Mouse (Mus musculus): ENCODE measurements around the gene Phlpp2. TPM values are rescaled to one million over a fixed set of nuclear protein-coding genes. Genes with fewer than 3 reads are reported as not detected.

The Phlpp2 gene
- total RNA-seq, 2 experiments from 2014 or later = 8.8 to 12.6 TPM

DNA sequence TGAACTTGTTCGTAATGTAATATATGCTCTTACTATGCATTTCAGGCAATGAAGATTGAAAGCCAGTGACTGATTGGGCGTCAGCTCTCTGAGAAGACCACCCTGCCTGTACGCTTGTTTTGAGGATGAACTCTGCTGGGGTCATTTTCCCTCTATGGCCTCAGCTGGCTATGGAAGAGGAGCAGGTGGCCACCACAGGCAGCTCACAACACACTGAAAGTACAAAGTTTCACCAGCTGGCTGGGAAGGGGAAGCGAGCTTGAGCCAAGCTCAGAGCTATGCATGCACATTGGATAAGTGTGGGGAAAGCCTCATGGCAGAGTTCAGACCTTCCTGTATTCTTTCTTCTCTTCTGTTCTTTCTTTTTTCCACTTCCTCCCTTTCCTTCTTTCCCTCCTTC, 90.8 kb downstream of the Phlpp2 start:
- ATAC-seq (replicated peaks; ENCODE audit: poor library complexity, severe bottlenecking) = no peak

DNA sequence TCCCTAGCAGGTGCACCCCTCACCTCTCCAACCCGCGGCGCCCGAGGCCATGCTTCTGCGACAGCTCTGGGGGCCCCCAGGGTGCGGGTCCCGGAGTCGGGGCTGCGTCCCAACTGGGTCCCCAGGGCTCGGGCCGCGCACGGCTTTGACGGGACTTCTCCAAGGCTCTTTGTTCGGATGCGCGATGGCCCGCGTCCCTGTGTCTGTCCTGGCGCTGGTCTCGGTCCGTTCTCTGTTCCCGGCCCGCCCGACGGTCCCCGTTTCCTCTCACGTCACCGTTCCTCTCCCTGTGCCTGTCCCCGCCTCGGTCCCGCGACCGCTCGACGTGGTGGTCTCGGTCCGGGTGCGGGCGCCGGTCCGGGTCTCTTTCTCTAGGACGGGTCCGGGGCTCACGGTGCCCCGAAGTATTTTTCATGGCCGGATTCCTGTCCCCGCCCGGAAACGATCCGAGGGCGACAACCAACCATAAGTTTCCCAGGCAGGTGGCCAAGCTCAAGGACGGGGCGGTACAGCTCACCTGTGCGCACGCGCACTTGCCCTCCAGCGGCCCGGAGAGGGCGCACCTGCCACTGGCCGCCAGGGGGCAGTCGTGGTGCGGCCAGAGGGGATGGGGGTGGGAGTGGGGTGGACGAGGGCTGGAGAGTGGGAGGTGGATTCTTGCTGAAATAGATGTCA, 93.5 kb downstream of the Phlpp2 start, which contains the start of gene Marveld3:
Gene Marveld3, minus strand, starts transcription at position 511 of the 675 bp plus-strand sequence.
- peak; percentile 73 for ATAC-seq (replicated peaks; ENCODE audit: poor library complexity, severe bottlenecking)

DNA sequence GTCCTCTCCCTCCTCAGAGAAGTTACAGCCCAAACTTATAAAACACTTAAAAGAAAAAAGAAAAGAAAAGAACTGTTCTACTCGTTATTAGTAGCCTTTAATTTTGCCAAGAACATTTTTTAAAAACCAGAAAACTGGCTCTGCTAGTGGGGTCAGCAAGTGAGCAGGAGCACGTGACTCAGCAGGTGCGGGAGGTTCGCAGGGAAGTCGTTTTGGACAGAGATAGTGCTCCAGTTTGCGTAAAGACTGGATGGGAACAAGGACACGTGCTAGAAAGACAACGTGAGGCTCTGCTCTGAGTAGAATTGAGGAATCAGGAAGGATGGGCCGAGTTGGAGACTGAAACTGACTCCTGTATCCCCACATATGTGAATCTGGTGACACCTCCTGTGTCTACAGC, 94.6 kb downstream of the Phlpp2 start:
- no peak for ATAC-seq (replicated peaks; ENCODE audit: poor library complexity, severe bottlenecking)

DNA sequence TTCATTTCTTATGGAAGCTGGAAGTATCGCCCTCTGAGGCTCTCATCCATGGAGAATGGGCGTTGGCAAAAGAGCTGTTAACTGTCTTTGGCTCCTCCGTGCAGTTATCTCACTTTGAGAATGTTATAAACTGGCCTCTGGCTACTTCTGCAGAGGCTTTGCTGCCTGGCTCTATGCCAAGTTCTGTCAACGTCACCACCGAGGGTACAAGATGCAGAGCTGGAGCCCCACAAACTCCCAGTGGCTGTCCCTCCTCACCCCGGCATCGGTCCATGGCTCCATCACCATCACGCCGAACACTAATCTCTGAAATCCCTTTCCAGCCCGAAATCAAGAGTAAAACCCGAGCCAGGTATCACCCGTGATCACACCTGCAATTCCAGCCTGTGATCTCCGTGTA, 95.1 kb downstream of the Phlpp2 start:
- ATAC-seq (replicated peaks; ENCODE audit: poor library complexity, severe bottlenecking) = no peak

DNA sequence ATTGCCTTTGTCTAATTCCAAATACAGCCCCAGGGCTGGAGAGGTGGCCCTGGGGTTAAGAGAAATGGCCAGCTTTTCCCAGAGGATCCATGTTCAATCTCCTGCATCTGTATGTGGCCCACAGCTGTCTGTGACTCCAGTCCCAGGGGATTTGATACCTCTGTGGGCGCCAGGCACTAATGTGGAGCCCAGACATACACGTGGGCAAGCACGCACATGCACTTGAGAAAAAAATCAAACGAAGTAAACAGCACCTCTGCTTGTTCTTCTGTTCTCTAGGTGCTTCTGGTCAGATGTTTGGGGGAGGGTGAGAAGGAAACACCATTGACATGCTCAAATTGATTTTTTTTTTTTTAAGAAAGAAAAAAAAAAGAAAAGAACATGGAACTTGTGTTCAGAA, 95.8 kb downstream of the Phlpp2 start:
- no peak for ATAC-seq (replicated peaks; ENCODE audit: poor library complexity, severe bottlenecking)

DNA sequence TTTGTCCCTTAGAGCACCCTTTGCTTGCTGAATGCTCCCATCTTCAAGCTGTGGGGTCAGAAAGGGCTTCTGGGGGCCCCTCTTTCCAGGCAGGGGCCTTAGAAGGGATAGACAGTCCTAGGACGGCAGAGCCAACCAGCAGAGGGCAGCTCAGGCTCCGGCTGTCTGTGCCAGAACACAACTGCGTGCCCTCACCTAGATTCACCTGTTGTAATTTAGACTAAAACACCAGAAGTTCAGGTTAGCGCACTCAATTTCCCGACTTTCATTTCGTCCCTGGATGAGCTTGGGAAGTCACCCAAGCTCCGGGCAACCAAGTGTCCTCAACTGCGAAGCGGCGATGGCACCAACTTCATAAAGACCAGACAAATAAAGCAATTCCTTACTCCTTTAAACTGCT, 100.5 kb downstream of the Phlpp2 start:
- no peak for ATAC-seq (replicated peaks; ENCODE audit: poor library complexity, severe bottlenecking)

DNA sequence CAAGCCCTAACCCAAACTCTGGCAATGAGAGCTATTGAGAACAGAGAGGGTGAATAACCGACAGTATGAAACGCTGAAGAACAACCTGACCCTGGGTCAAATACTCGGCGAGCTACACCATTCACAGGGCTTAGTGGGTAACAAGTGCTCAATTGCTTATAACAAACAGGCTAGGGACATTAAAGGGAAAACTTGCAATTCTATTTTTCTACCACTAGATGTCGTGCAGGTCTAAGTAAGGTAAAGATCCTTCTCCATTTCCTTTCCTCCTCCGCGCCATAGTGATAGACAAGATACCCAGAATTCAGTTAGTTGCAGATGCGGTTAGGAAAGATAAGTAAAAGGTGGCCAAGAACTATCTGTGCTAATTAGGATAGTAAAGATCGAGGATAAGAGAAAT, 102.0 kb downstream of the Phlpp2 start:
- peak; percentile 76 for ATAC-seq (replicated peaks; ENCODE audit: poor library complexity, severe bottlenecking)

DNA sequence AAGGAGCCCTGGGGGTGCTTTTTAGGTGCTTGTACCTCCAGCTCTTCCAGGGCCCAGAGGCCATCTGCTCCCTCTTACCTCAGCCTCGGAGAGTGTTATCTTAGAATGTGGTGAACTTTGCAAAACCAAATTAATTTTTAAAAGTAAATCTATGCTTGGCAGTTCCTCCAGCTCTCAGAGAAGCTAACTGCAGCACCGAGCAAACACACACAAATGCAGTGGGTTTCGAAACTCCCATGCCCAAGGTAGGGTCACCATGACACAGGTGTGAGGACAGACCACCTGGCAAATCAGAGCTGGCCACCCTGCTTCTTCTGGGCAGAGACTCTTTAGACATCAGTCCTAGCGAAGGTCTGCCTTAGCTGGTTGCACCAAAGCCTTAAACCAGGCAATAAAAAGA, 104.6 kb downstream of the Phlpp2 start:
- ATAC-seq (replicated peaks; ENCODE audit: poor library complexity, severe bottlenecking) = no peak

DNA sequence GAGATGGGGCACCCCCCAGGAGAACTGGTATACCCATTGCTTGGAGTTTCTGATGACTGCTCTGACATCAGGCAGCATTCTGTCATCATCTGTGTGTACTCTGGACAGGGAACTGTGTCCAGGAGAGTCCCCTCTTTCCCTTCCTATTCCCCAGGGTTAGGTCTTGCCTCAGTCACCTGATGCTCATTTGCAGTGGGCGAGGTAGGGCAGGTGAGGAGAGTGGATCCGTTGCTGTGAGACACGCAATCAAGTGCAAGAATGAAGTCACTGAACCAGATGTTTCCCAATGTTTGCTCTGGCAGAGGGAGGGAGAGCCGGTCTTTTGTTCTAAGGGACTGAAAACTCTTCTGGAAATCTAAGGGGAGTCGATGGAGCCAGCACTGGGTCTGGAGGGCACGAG, 111.0 kb downstream of the Phlpp2 start:
- no peak for ATAC-seq (replicated peaks; ENCODE audit: poor library complexity, severe bottlenecking)

DNA sequence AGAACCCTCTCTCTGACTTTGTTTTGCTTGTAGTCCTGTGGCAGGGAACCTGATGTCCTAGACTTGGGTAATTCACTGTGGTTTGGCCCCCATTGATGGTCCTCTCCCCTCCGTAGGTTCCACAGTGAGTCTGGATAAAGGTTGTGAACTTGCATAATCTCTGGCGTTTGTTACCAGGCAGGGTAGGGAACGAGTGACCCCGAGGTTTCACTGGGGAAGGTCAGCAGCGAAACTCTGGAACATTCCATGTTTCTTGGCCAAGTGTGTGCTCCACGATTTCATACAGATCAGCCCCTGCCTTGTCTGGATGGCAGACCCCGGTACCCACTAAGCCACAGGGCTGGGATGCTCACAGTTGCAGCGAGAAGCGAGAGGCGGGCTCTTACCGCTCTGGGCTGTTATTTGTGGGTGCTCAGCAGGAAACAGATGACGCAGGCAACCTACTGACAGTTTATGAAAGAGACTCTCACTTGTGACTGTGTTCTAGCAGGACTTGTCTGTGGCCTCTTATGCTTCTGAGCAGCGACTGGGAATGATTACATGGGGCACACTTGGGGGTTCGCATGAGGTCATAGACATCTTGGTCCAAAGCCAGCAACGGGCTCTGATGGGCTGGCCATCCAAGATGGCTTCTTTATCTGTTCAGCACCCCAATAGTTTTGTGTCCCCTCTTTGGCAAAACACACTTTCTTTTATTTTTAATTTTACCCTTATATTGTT, 114.2 kb downstream of the Phlpp2 start:
- no peak for ATAC-seq (replicated peaks; ENCODE audit: poor library complexity, severe bottlenecking)

DNA sequence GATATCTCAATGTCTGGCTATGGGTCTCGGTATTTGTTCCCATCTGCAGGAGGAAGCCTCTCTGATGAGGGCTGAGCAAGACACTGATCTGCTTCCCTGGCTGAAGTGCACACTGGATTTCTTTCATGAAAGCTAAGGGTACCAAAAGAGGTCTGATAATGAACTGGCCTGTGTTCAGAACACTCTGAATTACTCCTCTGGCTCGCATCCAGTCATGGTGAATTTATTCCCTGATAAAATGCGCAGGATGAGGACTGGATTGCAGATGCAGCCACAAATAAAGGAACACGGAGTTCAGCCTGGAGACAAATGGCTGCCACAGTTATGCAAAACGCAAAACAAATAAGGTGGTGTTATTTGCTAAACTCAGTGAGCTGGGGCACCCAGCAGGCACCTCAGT, 115.6 kb downstream of the Phlpp2 start:
- no peak for ATAC-seq (replicated peaks; ENCODE audit: poor library complexity, severe bottlenecking)

DNA sequence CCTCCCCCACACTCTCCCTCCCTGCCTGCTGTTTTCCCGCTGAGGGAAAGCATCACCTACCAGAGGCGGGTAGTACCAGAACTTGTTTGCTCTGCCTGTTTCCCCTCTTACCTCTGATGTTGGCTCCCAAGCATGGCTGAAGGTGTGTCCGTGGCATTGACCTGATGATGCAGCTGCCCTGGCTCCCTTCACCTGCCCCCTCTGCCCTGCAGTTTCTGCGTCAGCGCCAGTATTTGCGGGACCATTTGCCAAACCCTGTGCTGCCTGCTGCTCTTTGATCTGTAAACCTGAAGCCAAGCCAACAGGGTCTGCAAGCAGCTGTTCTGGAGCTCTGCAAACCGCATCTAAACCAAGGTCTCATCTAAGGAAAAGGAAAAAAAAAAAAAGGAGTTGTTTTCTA, 118.0 kb downstream of the Phlpp2 start:
- no peak for ATAC-seq (replicated peaks; ENCODE audit: poor library complexity, severe bottlenecking)

DNA sequence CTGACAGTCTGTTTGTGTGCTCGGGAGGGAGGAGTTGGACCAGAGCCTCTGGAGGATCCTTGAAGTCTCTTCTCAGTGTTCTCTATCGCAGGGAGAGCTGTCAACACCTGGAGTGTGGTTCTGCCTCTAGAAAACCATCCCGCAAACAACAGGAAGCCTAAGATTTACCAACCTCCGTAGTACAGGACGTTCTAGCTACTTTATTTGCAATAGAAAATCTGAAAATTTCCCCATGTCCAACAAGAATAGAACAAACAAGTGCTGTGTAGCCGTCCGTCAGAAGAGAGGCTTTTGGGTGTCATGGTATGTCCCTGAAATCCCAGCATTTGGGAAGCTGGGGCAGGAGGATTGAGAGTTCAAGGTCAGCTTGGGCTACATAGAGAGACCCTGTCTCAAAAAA, 119.4 kb downstream of the Phlpp2 start:
- no peak for ATAC-seq (replicated peaks; ENCODE audit: poor library complexity, severe bottlenecking)

DNA sequence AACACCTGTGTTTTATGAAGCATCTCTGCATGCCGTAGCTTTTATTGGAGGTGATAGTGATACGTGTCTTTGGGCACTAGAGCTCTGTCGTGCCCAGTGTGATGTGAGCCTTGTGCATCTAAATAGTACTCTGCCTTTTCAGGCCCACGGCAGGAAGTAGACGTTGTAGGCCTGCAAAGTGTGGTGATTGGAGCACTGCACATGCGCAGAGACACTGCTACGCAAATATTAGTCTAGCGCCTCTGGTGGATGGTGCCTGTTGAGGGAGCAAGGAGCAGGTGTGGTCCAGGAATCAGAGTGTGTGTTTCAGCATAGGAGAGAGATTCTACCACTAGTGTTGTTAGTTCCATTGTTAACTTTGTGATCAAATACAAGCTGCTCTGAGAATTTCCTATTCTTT, 120.8 kb downstream of the Phlpp2 start:
- ATAC-seq (replicated peaks; ENCODE audit: poor library complexity, severe bottlenecking) = no peak

DNA sequence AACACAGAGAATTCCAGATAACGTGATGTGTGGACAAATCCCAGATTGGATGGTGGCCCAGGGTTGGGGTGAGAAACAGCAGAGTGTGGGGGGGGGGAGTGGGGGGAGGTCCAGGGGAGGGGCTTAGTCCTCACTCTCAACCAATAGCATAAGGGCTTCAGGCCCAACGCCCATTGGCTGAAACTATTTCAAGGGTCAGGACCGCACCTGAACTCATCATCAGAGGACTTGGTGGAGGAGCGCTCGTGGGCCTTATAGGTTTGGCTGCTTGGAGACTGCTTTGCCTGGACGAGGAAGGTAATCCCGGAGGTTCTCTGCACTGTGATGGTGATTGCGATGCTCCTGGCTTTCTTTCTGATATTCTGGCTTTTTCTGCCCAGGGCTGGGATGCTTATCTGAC, 121.9 kb downstream of the Phlpp2 start, which contains the start of gene Tat:
Gene Tat, plus strand, starts transcription at position 214 of the 400 bp plus-strand sequence.
- ATAC-seq (replicated peaks; ENCODE audit: poor library complexity, severe bottlenecking) = no peak

DNA sequence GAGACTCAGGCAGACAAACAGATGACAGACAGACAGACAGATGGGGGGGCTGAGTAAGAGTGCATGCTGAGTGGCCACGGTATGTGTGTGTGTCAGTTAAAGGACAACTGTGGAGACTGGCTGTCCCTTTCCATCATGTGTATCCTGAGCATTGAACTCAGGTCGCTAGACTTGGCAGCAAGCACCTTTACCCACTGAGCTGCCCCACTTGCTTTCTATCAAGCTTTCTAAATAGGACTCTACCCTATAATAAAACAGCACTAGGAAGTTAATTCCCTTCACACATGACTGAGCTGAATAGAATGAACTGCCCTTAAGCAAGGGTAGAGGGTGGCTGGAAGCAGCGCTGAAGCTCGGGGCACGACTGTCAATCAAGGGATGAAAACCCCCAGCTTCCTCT, 123.8 kb downstream of the Phlpp2 start:
- ATAC-seq (replicated peaks; ENCODE audit: poor library complexity, severe bottlenecking) = no peak

DNA sequence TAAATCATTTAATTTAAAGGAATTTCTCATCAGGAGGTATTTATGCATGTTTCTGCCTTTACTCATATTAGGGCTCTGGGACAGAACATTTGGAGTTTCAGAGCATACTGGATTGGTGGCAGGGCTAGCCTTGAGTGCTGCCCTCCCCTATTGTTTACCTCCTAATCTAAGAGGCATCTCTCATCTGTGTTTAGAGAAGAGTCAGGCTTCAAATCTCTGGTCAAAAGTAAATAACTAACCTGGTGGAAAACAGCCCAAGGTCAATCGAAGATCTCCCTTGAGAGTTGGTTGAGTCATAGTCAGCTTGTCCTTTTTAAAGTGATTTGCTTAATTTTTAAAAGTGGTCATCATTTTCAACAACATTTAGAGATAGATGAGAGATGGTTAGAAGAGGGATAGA, 124.6 kb downstream of the Phlpp2 start:
- no peak for ATAC-seq (replicated peaks; ENCODE audit: poor library complexity, severe bottlenecking)

Other genes starting within 250 kb of the Phlpp2 start
- 69.5 and 83.8 TPM in 2 replicates for gene Ist1, start 175.3 kb upstream of the Phlpp2 start, total RNA-seq (2014; fragmentation: Nextera tagmentation)
- gene Ist1, start 175.3 kb upstream of the Phlpp2 start, total RNA-seq (2017) = 76.9 and 82.2 TPM in 2 replicates
- 4.7 and 5.6 TPM in 2 replicates for gene Zfp821, start 163.0 kb upstream of the Phlpp2 start, total RNA-seq (2014; fragmentation: Nextera tagmentation)
- gene Zfp821, start 163.0 kb upstream of the Phlpp2 start, total RNA-seq (2017) = 6.9 and 9.7 TPM in 2 replicates
- gene Atxn1l, start 130.8 kb upstream of the Phlpp2 start, total RNA-seq (2014; fragmentation: Nextera tagmentation) = 12.4 and 16.8 TPM in 2 replicates
- 13.5 and 18.4 TPM in 2 replicates for gene Atxn1l, start 130.8 kb upstream of the Phlpp2 start, total RNA-seq (2017)
- gene Ap1g1, start 90.0 kb upstream of the Phlpp2 start, total RNA-seq (2014; fragmentation: Nextera tagmentation) = 85.2 and 89.6 TPM in 2 replicates
- gene Ap1g1, start 90.0 kb upstream of the Phlpp2 start, total RNA-seq (2017) = 68.4 and 88.4 TPM in 2 replicates
- gene Marveld3, start 93.7 kb downstream of the Phlpp2 start, total RNA-seq (2014; fragmentation: Nextera tagmentation) = not detected in 2 replicates
- not detected in 2 replicates for gene Marveld3, start 93.7 kb downstream of the Phlpp2 start, total RNA-seq (2017)
- not detected in 2 replicates for gene Tat, start 121.9 kb downstream of the Phlpp2 start, total RNA-seq (2014; fragmentation: Nextera tagmentation)
- gene Tat, start 121.9 kb downstream of the Phlpp2 start, total RNA-seq (2017) = not detected in 2 replicates
- gene Chst4, start 171.2 kb downstream of the Phlpp2 start, total RNA-seq (2014; fragmentation: Nextera tagmentation) = not detected in 2 replicates
- not detected in 2 replicates for gene Chst4, start 171.2 kb downstream of the Phlpp2 start, total RNA-seq (2017)
- gene Zfp612, start 211.2 kb downstream of the Phlpp2 start, total RNA-seq (2014; fragmentation: Nextera tagmentation) = not detected in 2 replicates
- gene Zfp612, start 211.2 kb downstream of the Phlpp2 start, total RNA-seq (2017) = 0.15 TPM in 1 of 2 replicates, not detected in the other
- gene Gm21964, start 232.7 kb downstream of the Phlpp2 start, total RNA-seq (2014; fragmentation: Nextera tagmentation) = not detected in 2 replicates
- not detected in 2 replicates for gene Gm21964, start 232.7 kb downstream of the Phlpp2 start, total RNA-seq (2017)
- gene Gm17720, start 234.2 kb downstream of the Phlpp2 start, total RNA-seq (2014; fragmentation: Nextera tagmentation) = not detected in 2 replicates
- gene Gm17720, start 234.2 kb downstream of the Phlpp2 start, total RNA-seq (2017) = not detected in 2 replicates

Data from granulocyte monocyte progenitor cell, adult 5-6 weeks (primary cell).